Mouse (Mus musculus) kidney, adult 2 months (tissue): ENCODE results near the gene Il11.
"Not testable (repeated sequence)": the region's sequence is repeated elsewhere in the genome, so short reads cannot be mapped to it uniquely, and the experiment has no call there.

Experiments
- CTCF ChIP-seq: fragments of 200-500 bp; conservative IDR thresholded peaks from 2 replicates; pipeline ENCODE4 v1.5.1; 2011; ENCODE audit warnings: low read depth, mild to moderate bottlenecking, control low read depth, low read length, moderate library complexity, mixed read lengths; ENCODE audit not compliant: insufficient read depth, insufficient read length
- POLR2A ChIP-seq: fragments of 200-500 bp; IDR thresholded peaks from one replicate; pipeline ENCODE4 v1.6.1; 2011; ENCODE audit warnings: low read depth, low read length, control low read depth

- TF ChIP-seq CTCF, POLR2A: not testable (repeated sequence)
These were observed 38.3 kb upstream of the Il11 start for GRCm38 (mm10) chr7:4820925-4821324.
